ENCODE assay signal across 1 mouse cellular context in the genomic region with DNA sequence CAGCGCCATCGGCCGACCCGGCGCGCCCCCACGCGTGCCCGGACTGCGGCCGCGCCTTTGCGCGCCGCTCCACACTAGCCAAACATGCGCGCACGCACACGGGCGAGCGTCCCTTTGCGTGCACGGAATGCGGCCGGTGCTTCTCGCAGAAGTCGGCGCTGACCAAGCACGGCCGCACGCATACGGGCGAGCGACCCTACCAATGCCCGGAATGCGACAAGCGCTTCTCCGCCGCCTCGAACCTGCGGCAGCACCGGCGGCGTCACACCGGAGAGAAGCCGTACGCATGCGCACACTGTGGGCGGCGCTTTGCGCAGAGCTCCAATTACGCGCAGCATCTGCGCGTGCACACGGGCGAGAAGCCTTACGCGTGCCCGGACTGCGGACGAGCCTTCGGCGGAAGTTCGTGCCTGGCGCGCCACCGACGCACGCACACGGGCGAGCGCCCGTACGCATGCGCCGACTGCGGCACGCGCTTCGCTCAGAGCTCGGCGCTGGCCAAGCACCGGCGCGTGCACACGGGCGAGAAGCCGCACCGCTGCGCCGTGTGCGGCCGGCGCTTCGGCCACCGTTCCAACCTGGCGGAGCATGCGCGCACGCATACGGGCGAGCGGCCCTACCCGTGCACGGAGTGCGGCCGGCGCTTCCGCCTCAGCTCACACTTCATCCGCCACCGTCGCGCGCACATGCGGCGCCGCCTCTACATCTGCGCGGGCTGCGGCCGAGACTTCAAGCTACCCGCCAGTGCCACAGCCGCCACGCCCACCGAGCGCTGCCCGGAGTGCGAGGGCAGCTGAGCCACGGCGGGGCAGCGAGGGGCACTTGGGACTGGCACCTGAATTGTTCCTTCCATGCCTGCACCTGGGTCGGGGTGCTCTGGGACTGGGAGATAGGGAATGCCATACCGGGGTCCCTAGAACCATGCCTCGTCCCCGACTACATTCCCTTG.
TF ChIP-seq lines count a peak whose summit lies in the region.

No protein-coding gene starts in this region.

TF ChIP-seq in myocyte, 11 proteins besides CTCF, POLR2A, EP300 and RAD21:
- TF ChIP-seq CEBPB (IDR thresholded peaks at IDR 0.05; ENCODE audit: insufficient read depth, poor library complexity, severe bottlenecking) (no peak), MYOG (IDR thresholded peaks at IDR 0.05; ENCODE audit: control insufficient read depth in 1 of 3, insufficient read depth in 1 of 3, insufficient read length in 2 of 3, low read depth in 2 of 3) (peak in 1 of 3 experiments; percentile 21), POLR2AphosphoS2 (IDR thresholded peaks at IDR 0.05; ENCODE audit: insufficient read length, low read depth) (peak; percentile 93), E2F4 (IDR thresholded peaks at IDR 0.05; ENCODE audit: insufficient read depth) (peak; percentile 74), SRF (IDR thresholded peaks at IDR 0.05; ENCODE audit: control insufficient read depth, insufficient read length, low read depth) (peak; percentile 46)
